In the genomic region with DNA sequence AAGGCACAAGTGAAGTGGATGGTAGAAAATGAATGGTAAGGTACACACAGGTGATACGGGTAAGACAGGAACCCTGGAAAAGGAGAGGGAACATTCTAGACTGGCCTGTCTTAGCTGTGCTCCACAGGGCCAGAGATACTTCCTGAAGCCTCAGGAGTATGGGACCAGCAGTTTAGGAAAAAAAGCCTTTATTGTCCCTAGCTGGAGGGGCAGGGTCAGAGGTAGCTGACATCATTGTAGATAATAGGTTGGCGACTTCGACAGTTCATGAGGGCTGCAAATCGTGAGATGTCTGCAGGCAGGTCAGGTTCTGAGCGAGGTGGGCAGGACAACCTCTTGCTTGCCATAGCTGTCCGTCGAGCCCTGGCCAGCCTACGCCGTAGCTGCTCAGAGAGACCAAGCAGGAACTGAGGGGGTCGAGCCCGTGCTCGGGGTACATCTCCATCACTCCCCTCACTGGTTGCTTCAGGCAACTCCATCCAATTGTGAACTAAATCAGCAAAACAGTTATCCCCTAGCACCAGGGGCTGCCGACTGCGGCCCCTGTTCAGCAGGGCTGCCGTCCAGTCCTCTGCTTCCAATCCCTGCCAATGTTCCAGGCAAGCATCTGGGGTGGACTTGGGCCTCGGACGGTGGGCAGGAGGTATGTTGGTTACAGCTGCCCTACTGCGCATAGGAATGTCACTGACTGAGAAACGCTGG, we compare ENCODE assay signal across 8 mouse cellular contexts. TPM values are rescaled to one million over a fixed set of nuclear protein-coding genes. Genes with fewer than 3 reads are reported as not detected.
DNase-seq lines count a peak whose midpoint lies in the region; ATAC-seq and TF ChIP-seq lines count a peak whose summit lies in the region.

No protein-coding gene starts in this region.

- DNase-seq in spleen, postnatal 10 days (ENCODE audit: low spot score in 2 of 2): peak; percentile 49 to 62
- DNase-seq in spleen, postnatal 14 days (ENCODE audit: low spot score in 2 of 2): no peak
- no peak for DNase-seq in heart, embryonic 10.5 days (ENCODE audit: low spot score)
- DNase-seq in limb, embryonic 11.5 days (ENCODE audit: low spot score): peak; percentile 47
- DNase-seq in ovary, postnatal 14 days (ENCODE audit: low spot score): no peak
- no peak for DNase-seq in left cerebral cortex, postnatal 14 days (ENCODE audit: low spot score in 2 of 2)
- no peak for DNase-seq in gastrocnemius, adult 8-10 months (ENCODE audit: low spot score in 2 of 2)

- no peaks in the 10 kb centered on the region for H3K27me3 ChIP-seq in heart, embryonic 10.5 days (ENCODE audit: insufficient read depth, poor library complexity, severe bottlenecking)
- no peaks in the 10 kb centered on the region for H3K27me3 ChIP-seq in limb, embryonic 11.5 days (ENCODE audit: control insufficient read depth, insufficient read depth, low read length)

- H3K36me3 ChIP-seq in heart, embryonic 10.5 days: peaks cover 17% of the 10 kb centered on the region
- 0 out of 2 replicates have a peak, but pooled peaks cover 4% of the 10 kb centered on the region for H3K36me3 ChIP-seq in limb, embryonic 11.5 days (ENCODE audit: control insufficient read depth, insufficient read depth, low read length)

- H3K9me3 ChIP-seq in heart, embryonic 10.5 days: no peaks in the 10 kb centered on the region
- H3K9me3 ChIP-seq in limb, embryonic 11.5 days (ENCODE audit: control insufficient read depth, low read length): no peaks in the 10 kb centered on the region

- peak overlapping the region; percentile 99 for H3K4me2 ChIP-seq in limb, embryonic 11.5 days (ENCODE audit: low read depth, severe bottlenecking)

- no peak for TF ChIP-seq CTCF in olfactory bulb, adult 2 months (IDR thresholded peaks at IDR 0.05; ENCODE audit: insufficient read depth, low read depth, low read length)

- peak overlapping the region; percentile 86 for H3K4me3 ChIP-seq in heart, embryonic 10.5 days
- H3K4me3 ChIP-seq in limb, embryonic 11.5 days (ENCODE audit: low read depth, low read length): peak overlapping the region; percentile 96
- H3K4me3 ChIP-seq in olfactory bulb, adult 2 months (ENCODE audit: insufficient read depth, low read depth, low read length): peak overlapping the region; percentile 64

- ATAC-seq in limb, embryonic 11.5 days (ENCODE audit: insufficient number of reproducible peaks, low FRiP score, low TSS enrichment, low read depth): no peak

- peaks cover 60% of the 10 kb centered on the region for H3K4me1 ChIP-seq in heart, embryonic 10.5 days
- peaks cover 43% of the 10 kb centered on the region for H3K4me1 ChIP-seq in limb, embryonic 11.5 days (ENCODE audit: control insufficient read depth, insufficient read depth, low read length)
- H3K4me1 ChIP-seq in olfactory bulb, adult 2 months (ENCODE audit: control insufficient read depth, insufficient read depth, low read length): peaks cover 39% of the 10 kb centered on the region

- no peak for TF ChIP-seq POLR2A in olfactory bulb, adult 2 months (IDR thresholded peaks at IDR 0.05; ENCODE audit: insufficient read depth, low read depth, low read length)

- intact Hi-C loops in left cerebral cortex, postnatal 14 days (cut with DNase I): no loop called here

- peak overlapping the region; percentile 92 for H3K27ac ChIP-seq in heart, embryonic 10.5 days
- peak overlapping the region; percentile 100 for H3K27ac ChIP-seq in limb, embryonic 11.5 days (replicated peaks; ENCODE audit: low read depth, low read length)
- H3K27ac ChIP-seq in olfactory bulb, adult 2 months (ENCODE audit: insufficient read depth, low read depth, low read length): peak overlapping the region; percentile 19

- WGBS in heart, embryonic 10.5 days: 48% methylated on average over 19 of the region's 19 CpGs
- WGBS in limb, embryonic 11.5 days: 23% methylated on average over 19 of the region's 19 CpGs
- 82% methylated on average over 19 of the region's 19 CpGs for WGBS in olfactory bulb, adult 2 months

- peak overlapping the region; percentile 85 for H3K9ac ChIP-seq in limb, embryonic 11.5 days (ENCODE audit: low read length)

RNA-seq across cellular contexts. Expression of a gene that starts 1.3 kb away (rescaled TPM):
- polyA plus RNA-seq in heart, embryonic 10.5 days (2016; fragmentation: Nextera tagmentation; extraction: Ambion mirVana): 2.2 and 3.4 TPM in 2 replicates
- 7.3 and 7.9 TPM in 2 replicates for polyA plus RNA-seq in limb, embryonic 11.5 days (2014; fragmentation: Nextera tagmentation; extraction: Ambion mirVana)
- polyA plus RNA-seq in olfactory bulb, adult 2 months (2012; ENCODE audit: insufficient read depth, insufficient read length, low replicate concordance, missing spikeins): not detected in 2 replicates
- total RNA-seq in left cerebral cortex, postnatal 14 days (2021): under 1 TPM in 1 of 2 experiments, not detected in 1; 0.79 TPM
- not detected for total RNA-seq in gastrocnemius, adult 8-10 months (2022)

RNA-seq across cellular contexts. Expression of a gene that starts 1.5 kb away (rescaled TPM):
- polyA plus RNA-seq in heart, embryonic 10.5 days (2016; fragmentation: Nextera tagmentation; extraction: Ambion mirVana): 58.7 and 71.1 TPM in 2 replicates
- 165 and 174 TPM in 2 replicates for polyA plus RNA-seq in limb, embryonic 11.5 days (2014; fragmentation: Nextera tagmentation; extraction: Ambion mirVana)
- polyA plus RNA-seq in olfactory bulb, adult 2 months (2012; ENCODE audit: insufficient read depth, insufficient read length, low replicate concordance, missing spikeins): not detected in 2 replicates
- total RNA-seq in left cerebral cortex, postnatal 14 days (2021): 1 to 10 TPM; 2.7 to 3.1 TPM
- total RNA-seq in gastrocnemius, adult 8-10 months (2022): 1 to 10 TPM; 1.3 to 2.5 (median 2.0) TPM

RNA-seq across cellular contexts. Expression of a gene that starts 8.1 kb away (rescaled TPM):
- polyA plus RNA-seq in heart, embryonic 10.5 days (2016; fragmentation: Nextera tagmentation; extraction: Ambion mirVana): 4.0 and 5.2 TPM in 2 replicates
- polyA plus RNA-seq in limb, embryonic 11.5 days (2014; fragmentation: Nextera tagmentation; extraction: Ambion mirVana): 16.8 and 19.7 TPM in 2 replicates
- polyA plus RNA-seq in olfactory bulb, adult 2 months (2012; ENCODE audit: insufficient read depth, insufficient read length, low replicate concordance, missing spikeins): not detected in 2 replicates
- 1 to 10 TPM; 1.7 to 1.9 TPM for total RNA-seq in left cerebral cortex, postnatal 14 days (2021)
- total RNA-seq in gastrocnemius, adult 8-10 months (2022): not detected

RNA-seq across cellular contexts. Expression of a gene that starts 8.9 kb away (rescaled TPM):
- polyA plus RNA-seq in heart, embryonic 10.5 days (2016; fragmentation: Nextera tagmentation; extraction: Ambion mirVana): 29.4 and 33.6 TPM in 2 replicates
- polyA plus RNA-seq in limb, embryonic 11.5 days (2014; fragmentation: Nextera tagmentation; extraction: Ambion mirVana): 20.1 and 23.4 TPM in 2 replicates
- polyA plus RNA-seq in olfactory bulb, adult 2 months (2012; ENCODE audit: insufficient read depth, insufficient read length, low replicate concordance, missing spikeins): not detected in 2 replicates
- total RNA-seq in left cerebral cortex, postnatal 14 days (2021): 1 to 10 TPM; 3.6 to 4.2 TPM
- total RNA-seq in gastrocnemius, adult 8-10 months (2022): 1 to 10 TPM; 2.2 to 2.7 (median 2.5) TPM

RNA-seq across cellular contexts. Expression of a gene that starts 11.9 kb away (rescaled TPM):
- polyA plus RNA-seq in heart, embryonic 10.5 days (2016; fragmentation: Nextera tagmentation; extraction: Ambion mirVana): 0.69 and 1.0 TPM in 2 replicates
- polyA plus RNA-seq in limb, embryonic 11.5 days (2014; fragmentation: Nextera tagmentation; extraction: Ambion mirVana): 0.87 and 0.96 TPM in 2 replicates
- polyA plus RNA-seq in olfactory bulb, adult 2 months (2012; ENCODE audit: insufficient read depth, insufficient read length, low replicate concordance, missing spikeins): not detected in 2 replicates
- total RNA-seq in left cerebral cortex, postnatal 14 days (2021): 1 to 10 TPM; 2.1 to 3.2 TPM
- total RNA-seq in gastrocnemius, adult 8-10 months (2022): 1 to 10 TPM in 3 of 4 experiments, not detected in 1; 1.3 to 1.9 (median 1.3) TPM

Comparison
In these comparisons a context has a peak if more than half of its experiments do, and no peak if none do; other contexts are left out.
1. DNase-seq: peak in spleen, postnatal 10 days (2 of 2) and limb, embryonic 11.5 days (single experiment); none in spleen, postnatal 14 days (0 of 2), heart, embryonic 10.5 days (single experiment), ovary, postnatal 14 days (single experiment), left cerebral cortex, postnatal 14 days (0 of 2) and gastrocnemius, adult 8-10 months (0 of 2).
2. H3K27ac ChIP-seq: peak in every context shown above with its lines; median percentile 100 in limb, embryonic 11.5 days; 92 in heart, embryonic 10.5 days; 19 in olfactory bulb, adult 2 months.
3. RNA of a gene that starts 1.5 kb away (polyA plus RNA-seq): 165 to 174 TPM in limb, embryonic 11.5 days and 58.7 to 71.1 TPM in heart, embryonic 10.5 days; not detected in olfactory bulb, adult 2 months; every median in the first group is over 10 times any median in the second.
4. Peak in every context shown above with its lines, with median percentiles within 50 percentile points of each other: H3K4me3 ChIP-seq.